10 mouse cellular contexts compared by ENCODE assay signal in genomic region chr17:66417748-66418147, GRCm38 (mm10). TPM values are rescaled to one million over a fixed set of nuclear protein-coding genes. Genes with fewer than 3 reads are reported as not detected.
A peak's percentile ranks its signal among the peaks of the same experiment; 100 is the strongest.
DNase-seq lines count a peak whose midpoint lies in the region; ATAC-seq lines count a peak whose summit lies in the region.
"Had no signal": no experiment of that assay in that cellular context is flagged by ENCODE, and none has a peak within 500 bp of the region (broad histone marks: within the 10 kb centered on the region; RNA-seq: fewer than 3 reads in every experiment).

No protein-coding gene starts in this region.

- ATAC-seq in lung, embryonic 15.5 days (ENCODE audit: borderline replicate concordance, extremely low read depth, low FRiP score, low TSS enrichment) = no peak
- 0 out of 2 replicates have a peak, but pooled peaks have one; percentile 3 for ATAC-seq in forebrain, embryonic 15.5 days (replicated peaks)
- peak; percentile 40; the same call in 1 of the 2 replicates for ATAC-seq in intestine, embryonic 16.5 days
- no peak for ATAC-seq in neural tube, embryonic 13.5 days (ENCODE audit: low read depth)
- ATAC-seq in megakaryocyte progenitor cell, adult 5-6 weeks (replicated peaks; ENCODE audit: poor library complexity) = no peak

- H3K4me2 ChIP-seq in lung, embryonic 15.5 days = no peak overlapping the region
- H3K4me2 ChIP-seq in forebrain, embryonic 15.5 days (replicated peaks) = peak overlapping the region; percentile 44; the same call in 1 of the 2 replicates
- no peak overlapping the region for H3K4me2 ChIP-seq in intestine, embryonic 16.5 days (ENCODE audit: low read depth, low read length)
- peak overlapping the region; percentile 51 for H3K4me2 ChIP-seq in neural tube, embryonic 13.5 days
- H3K4me2 ChIP-seq: embryonic facial prominence, embryonic 15.5 days had no signal

- H3K4me3 ChIP-seq in lung, embryonic 15.5 days = no peak overlapping the region
- no peak overlapping the region for H3K4me3 ChIP-seq in forebrain, embryonic 15.5 days
- H3K4me3 ChIP-seq in intestine, embryonic 16.5 days (ENCODE audit: low read length) = no peak overlapping the region
- no peak overlapping the region; the same call in 1 of the 2 replicates for H3K4me3 ChIP-seq in neural tube, embryonic 13.5 days
- H3K4me3 ChIP-seq: embryonic facial prominence, embryonic 15.5 days had no signal

- intact Hi-C loops in left cerebral cortex, postnatal 10 days (cut with DNase I) = no loop called here

- H3K27me3 ChIP-seq in lung, embryonic 15.5 days = no peaks in the 10 kb centered on the region
- no peaks in the 10 kb centered on the region for H3K27me3 ChIP-seq in forebrain, embryonic 15.5 days
- no peaks in the 10 kb centered on the region for H3K27me3 ChIP-seq in intestine, embryonic 16.5 days (replicated peaks; ENCODE audit: control insufficient read depth, insufficient read depth, low read length)
- H3K27me3 ChIP-seq in neural tube, embryonic 13.5 days = peaks cover 36% of the 10 kb centered on the region
- H3K27me3 ChIP-seq: embryonic facial prominence, embryonic 15.5 days had no signal

- no peaks in the 10 kb centered on the region for H3K36me3 ChIP-seq in lung, embryonic 15.5 days
- no peaks in the 10 kb centered on the region for H3K36me3 ChIP-seq in forebrain, embryonic 15.5 days
- no peaks in the 10 kb centered on the region for H3K36me3 ChIP-seq in intestine, embryonic 16.5 days (ENCODE audit: control insufficient read depth, insufficient read depth, low read length)
- no peaks in the 10 kb centered on the region for H3K36me3 ChIP-seq in neural tube, embryonic 13.5 days
- H3K36me3 ChIP-seq: embryonic facial prominence, embryonic 15.5 days had no signal

- H3K9me3 ChIP-seq in lung, embryonic 15.5 days = no peaks in the 10 kb centered on the region
- no peaks in the 10 kb centered on the region for H3K9me3 ChIP-seq in forebrain, embryonic 15.5 days
- no peaks in the 10 kb centered on the region for H3K9me3 ChIP-seq in intestine, embryonic 16.5 days (ENCODE audit: control insufficient read depth, low read length)
- no peaks in the 10 kb centered on the region for H3K9me3 ChIP-seq in neural tube, embryonic 13.5 days
- H3K9me3 ChIP-seq: embryonic facial prominence, embryonic 15.5 days had no signal

- no peak for DNase-seq in lung, postnatal 14 days
- DNase-seq in left cerebral cortex, postnatal 10 days (ENCODE audit: extremely low spot score in 1 of 2, low spot score in 2 of 2) = no peak
- no peak for DNase-seq in urinary bladder, postnatal 14 days (ENCODE audit: low spot score)
- DNase-seq: cerebellum, adult 9-11 months had no signal

- H3K4me1 ChIP-seq in lung, embryonic 15.5 days = peaks cover 35% of the 10 kb centered on the region
- H3K4me1 ChIP-seq in forebrain, embryonic 15.5 days = peaks cover 26% of the 10 kb centered on the region
- H3K4me1 ChIP-seq in intestine, embryonic 16.5 days (ENCODE audit: control insufficient read depth, insufficient read depth, low read length) = peaks cover 11% of the 10 kb centered on the region
- H3K4me1 ChIP-seq in neural tube, embryonic 13.5 days (replicated peaks) = peaks cover 46% of the 10 kb centered on the region
- H3K4me1 ChIP-seq: embryonic facial prominence, embryonic 15.5 days had no signal

- 0 out of 2 replicates have a peak overlapping the region, but pooled peaks have one; percentile 25 for H3K27ac ChIP-seq in lung, embryonic 15.5 days
- peak overlapping the region; percentile 67 for H3K27ac ChIP-seq in forebrain, embryonic 15.5 days (replicated peaks)
- no peak overlapping the region for H3K27ac ChIP-seq in intestine, embryonic 16.5 days (ENCODE audit: low read length)
- peak overlapping the region; percentile 83 for H3K27ac ChIP-seq in neural tube, embryonic 13.5 days (replicated peaks)
- H3K27ac ChIP-seq: embryonic facial prominence, embryonic 15.5 days had no signal

- no peak overlapping the region for H3K9ac ChIP-seq in lung, embryonic 15.5 days
- peak overlapping the region; percentile 22; the same call in 1 of the 2 replicates for H3K9ac ChIP-seq in forebrain, embryonic 15.5 days (replicated peaks)
- H3K9ac ChIP-seq in intestine, embryonic 16.5 days (ENCODE audit: low read depth, low read length) = no peak overlapping the region
- H3K9ac ChIP-seq in neural tube, embryonic 13.5 days = peak overlapping the region; percentile 52; the same call in 1 of the 2 replicates
- H3K9ac ChIP-seq: embryonic facial prominence, embryonic 15.5 days had no signal

- WGBS in lung, embryonic 15.5 days = 27% methylated on average over 4 of the region's 4 CpGs
- WGBS in forebrain, embryonic 15.5 days = 10% methylated on average over 4 of the region's 4 CpGs
- 30% methylated on average over 4 of the region's 4 CpGs for WGBS in intestine, embryonic 16.5 days
- 22% methylated on average over 4 of the region's 4 CpGs for WGBS in neural tube, embryonic 13.5 days

RNA-seq across cellular contexts. Expression of gene Mtcl1, which starts 31.8 kb away (rescaled TPM):
- 7.9 and 10.4 TPM in 2 replicates for polyA plus RNA-seq in lung, embryonic 15.5 days (2015; fragmentation: Nextera tagmentation; extraction: Ambion mirVana)
- 33.5 and 35.5 TPM in 2 replicates for polyA plus RNA-seq in forebrain, embryonic 15.5 days (2015; fragmentation: Nextera tagmentation; extraction: Ambion mirVana)
- polyA plus RNA-seq in intestine, embryonic 16.5 days (2015; fragmentation: Nextera tagmentation; extraction: Ambion mirVana) = 4.0 and 4.1 TPM in 2 replicates
- polyA plus RNA-seq in neural tube, embryonic 13.5 days (2015; fragmentation: Nextera tagmentation; extraction: Ambion mirVana) = 26.4 and 28.0 TPM in 2 replicates
- 10 to 100 TPM; 65.9 to 67.3 TPM for total RNA-seq in left cerebral cortex, postnatal 10 days (2021)
- total RNA-seq in megakaryocyte progenitor cell, adult 5-6 weeks (2015) = not detected in 2 replicates
- total RNA-seq in megakaryocyte progenitor cell, adult 5-6 weeks (2017) = 0.14 TPM in 1 of 2 replicates, not detected in the other

Comparison
In these comparisons a context has a peak if more than half of its experiments do, and no peak if none do; other contexts are left out.
1. ATAC-seq: peak in forebrain, embryonic 15.5 days (single experiment) and intestine, embryonic 16.5 days (single experiment); none in lung, embryonic 15.5 days (single experiment), neural tube, embryonic 13.5 days (single experiment) and megakaryocyte progenitor cell, adult 5-6 weeks (single experiment).
2. H3K4me2 ChIP-seq: peak in forebrain, embryonic 15.5 days (single experiment) and neural tube, embryonic 13.5 days (single experiment); none in lung, embryonic 15.5 days (single experiment) and intestine, embryonic 16.5 days (single experiment).
3. H3K9ac ChIP-seq: peak in forebrain, embryonic 15.5 days (single experiment) and neural tube, embryonic 13.5 days (single experiment); none in lung, embryonic 15.5 days (single experiment) and intestine, embryonic 16.5 days (single experiment).